Mouse (Mus musculus) R1 (cell line): ENCODE results near the gene E030018B13Rik.

Experiments used
- DNase-seq: peaks from one replicate; pipeline ENCODE4 v3.0.0-alpha.2; 2018; ENCODE audit warnings: low read depth, low spot score

E030018B13Rik gene

DNA sequence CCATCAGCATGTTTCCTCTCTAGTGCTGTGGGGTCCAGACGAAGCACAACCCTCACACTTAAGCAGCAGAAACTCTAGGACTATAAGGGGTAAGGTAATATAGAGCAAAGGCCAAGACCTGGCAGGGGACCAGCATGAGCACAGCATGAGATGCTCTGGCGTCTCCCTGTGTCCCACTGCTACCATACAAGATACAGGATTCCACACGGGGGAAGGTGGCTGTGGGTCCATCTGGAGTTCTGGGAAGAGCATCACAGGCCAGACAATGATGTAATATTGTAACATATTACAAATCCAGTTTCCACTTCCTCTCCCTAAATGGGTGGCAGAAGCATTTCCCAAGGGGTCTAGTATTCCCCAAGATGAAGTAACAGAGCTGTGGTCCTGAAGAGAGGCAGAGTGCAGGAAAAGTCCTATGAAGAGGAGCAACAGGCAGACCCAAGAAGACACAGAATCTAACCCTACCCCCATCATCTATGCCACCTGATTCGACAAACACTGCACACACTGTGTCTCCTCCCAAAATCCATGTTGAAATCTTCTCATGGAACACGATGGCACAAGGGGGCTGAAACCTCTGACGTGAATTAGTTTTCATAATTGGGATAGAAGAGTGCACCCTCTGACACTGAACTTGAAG lies at the start of gene E030018B13Rik:
E030018B13Rik (plus strand) TSS at position 590 of the 640 bp plus-strand sequence.
- no peak for DNase-seq

DNA sequence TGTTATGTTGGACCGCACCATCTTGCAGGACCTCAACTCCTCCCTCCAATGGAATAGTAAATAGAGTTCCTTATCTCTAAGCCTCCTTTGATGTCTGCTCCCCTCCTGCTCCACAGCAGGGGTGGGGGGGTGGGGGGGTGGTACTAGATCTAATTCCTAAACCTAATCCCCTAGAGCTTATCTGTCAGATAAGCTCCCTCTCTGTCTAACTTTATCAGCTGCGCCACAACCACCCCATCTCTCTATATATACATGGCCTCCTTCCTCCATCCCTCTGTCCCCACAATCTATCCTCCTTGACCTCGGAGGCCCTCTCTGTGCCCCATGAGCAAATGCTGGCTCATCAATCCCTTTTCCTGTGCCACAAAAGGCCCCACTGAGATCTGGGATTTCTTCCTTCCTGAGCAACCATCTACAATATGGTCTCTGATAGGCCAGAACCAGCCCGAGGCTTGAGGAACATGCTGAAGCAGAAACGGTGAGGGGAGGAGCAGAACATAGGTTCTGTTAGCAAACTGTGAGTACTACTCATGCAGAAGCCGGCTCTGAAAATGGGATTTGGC lies 48.2 kb upstream of the E030018B13Rik start:
- DNase-seq = no peak

DNA sequence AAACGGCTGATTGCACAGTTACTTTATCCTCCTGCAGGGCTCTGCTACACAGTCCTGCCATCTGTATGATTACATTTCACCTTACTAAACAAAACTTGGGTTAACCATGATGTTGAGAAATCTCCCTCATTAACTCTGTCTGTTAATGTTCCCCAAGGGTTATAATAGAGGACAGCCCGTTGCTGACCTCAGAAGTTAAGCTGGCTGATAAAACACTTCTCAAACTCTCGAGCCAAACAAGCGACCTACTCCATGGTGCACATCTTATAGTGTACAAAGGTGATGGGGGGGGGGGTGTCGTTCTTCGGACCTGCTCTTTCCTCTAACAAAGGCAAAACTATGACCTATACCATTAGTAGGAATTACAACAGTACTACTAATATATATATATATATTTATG lies 45.0 kb upstream of the E030018B13Rik start:
- DNase-seq = no peak

- DNase-seq = no peak
Measured at GRCm38 (mm10) chr7:63873880-63874279, 42.8 kb upstream of the E030018B13Rik start.

DNA sequence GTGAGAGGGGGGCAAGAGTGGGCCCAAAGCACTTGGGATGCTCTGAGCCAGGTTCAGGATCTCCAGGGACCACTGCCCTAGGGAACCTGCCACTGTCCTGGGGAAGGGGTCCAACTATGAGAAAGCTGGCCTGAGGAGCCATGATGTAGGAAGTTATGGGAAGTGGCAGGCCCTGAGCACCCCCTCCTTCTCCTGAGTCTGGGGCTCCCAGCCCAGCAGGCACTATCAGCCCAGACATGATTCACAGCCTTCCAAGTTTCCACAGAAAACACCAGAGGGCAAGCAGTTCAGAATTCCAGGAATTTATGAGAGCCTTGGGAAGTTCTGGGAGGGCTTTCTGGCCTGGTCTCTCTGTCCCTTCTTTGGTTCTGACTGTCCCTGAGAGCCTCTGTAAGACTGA lies 41.0 kb upstream of the E030018B13Rik start:
- no peak for DNase-seq

DNA sequence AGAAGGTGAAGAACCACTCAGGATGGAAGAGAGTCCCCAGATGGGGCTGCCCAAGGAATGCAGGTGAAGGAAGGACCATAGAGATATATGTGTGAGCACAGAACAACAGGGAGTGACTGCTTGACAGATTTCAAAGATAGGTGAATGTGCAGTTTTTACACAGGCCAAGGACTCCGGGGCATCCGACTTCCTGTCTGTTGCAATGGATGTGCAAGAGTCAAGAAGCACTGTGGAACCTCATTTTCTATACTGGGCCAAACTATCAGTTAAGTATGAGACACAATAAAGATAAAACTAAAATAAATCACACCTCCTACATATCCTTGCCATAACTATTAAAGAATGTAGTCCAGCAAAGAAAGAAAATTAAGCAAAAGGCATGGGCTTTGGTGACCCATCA lies 40.0 kb upstream of the E030018B13Rik start:
- DNase-seq = no peak

DNA sequence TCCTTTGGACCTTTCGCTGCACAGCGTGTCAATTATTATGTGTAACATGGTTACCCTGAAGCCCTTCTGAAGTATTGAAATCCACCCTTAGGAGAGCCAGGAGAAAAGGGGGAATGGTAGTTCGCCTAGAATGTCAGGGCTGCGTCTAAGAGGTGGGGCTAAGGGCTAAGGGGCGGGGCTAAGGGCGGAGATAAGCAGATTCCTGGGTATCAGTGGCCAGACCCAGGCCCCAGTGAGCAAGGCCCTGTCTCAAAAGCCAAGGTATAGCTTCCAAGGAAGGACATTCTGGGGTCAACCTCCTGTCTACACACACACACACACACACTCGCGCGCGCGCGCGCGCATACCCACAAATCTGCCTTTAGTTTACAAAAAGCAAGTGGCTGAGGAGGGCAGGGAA lies 39.0 kb upstream of the E030018B13Rik start:
- peak; percentile 73 for DNase-seq

DNA sequence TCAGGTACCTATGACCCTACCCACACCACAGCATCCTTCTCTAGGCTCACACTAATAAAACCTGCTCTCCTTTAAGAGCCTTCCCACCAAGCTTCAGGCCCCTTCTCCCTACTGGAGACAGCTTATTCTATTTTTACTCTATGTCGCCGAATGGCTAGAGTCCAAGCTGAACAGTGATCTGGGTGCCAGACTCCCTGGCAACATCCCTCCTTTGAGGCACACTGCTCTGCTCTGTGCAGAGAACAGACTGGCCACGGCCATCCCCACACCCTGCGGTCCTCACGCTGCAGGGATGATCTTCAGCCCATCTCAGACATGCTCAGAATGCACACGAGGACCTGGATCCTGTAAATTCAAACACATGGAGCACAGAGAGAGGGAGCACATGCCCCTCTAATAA lies 37.1 kb upstream of the E030018B13Rik start:
- DNase-seq = no peak

- no peak for DNase-seq
Measured at GRCm38 (mm10) chr7:63882739-63883138, 33.9 kb upstream of the E030018B13Rik start.

DNA sequence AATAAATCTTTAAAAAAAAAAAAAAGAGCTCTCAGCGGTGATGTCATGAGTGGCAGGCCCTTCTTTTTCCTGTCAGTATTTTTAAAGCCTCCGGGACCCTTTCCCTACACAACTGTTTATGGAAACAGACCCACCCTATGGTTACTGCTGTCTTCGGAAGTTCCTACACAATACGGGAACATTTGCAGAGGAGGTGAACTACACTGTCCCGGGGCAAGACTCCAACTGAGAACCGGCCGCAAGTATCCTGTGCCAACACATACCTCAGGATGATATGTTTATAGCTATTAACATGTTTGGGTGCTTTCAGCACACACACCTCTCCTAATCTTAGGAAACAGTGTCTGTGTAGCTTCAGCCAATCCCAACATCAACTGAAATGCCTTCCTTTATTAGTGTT lies 31.6 kb upstream of the E030018B13Rik start:
- DNase-seq = no peak

DNA sequence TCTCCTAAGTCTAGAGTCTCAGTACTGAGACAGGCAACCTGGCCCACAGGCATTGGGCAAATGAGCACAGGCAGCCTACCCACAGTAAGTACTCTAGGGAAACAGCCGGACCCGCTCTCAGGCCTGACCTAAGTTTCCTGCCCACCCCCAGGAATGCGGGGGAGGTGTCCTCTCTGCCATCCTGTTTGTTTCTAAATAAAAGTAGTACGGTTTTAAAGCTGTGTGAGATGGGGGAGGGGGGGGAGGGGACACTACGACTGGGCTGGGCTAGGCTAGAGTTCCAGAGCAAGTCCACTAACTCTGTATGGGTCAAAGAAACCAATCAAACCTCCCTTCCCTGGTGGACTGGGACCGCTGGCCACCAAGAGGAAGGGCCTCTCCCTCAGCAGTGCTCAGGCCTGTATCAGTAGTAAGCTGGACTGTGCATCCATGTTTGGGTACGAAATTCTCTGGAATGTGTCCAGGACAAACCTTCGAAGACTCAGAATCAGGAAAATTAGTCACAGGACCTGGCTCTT lies 29.6 kb upstream of the E030018B13Rik start:
- peak; percentile 49 for DNase-seq

- DNase-seq = no peak
Measured at GRCm38 (mm10) chr7:63887602-63888123, 29.0 kb upstream of the E030018B13Rik start.

GRCm38 (mm10) chr7:63888674-63889073 lies 28.0 kb upstream of the E030018B13Rik start:
- DNase-seq = no peak

GRCm38 (mm10) chr7:63889116-63889975 lies 27.3 kb upstream of the E030018B13Rik start:
- DNase-seq = peak; percentile 87

DNA sequence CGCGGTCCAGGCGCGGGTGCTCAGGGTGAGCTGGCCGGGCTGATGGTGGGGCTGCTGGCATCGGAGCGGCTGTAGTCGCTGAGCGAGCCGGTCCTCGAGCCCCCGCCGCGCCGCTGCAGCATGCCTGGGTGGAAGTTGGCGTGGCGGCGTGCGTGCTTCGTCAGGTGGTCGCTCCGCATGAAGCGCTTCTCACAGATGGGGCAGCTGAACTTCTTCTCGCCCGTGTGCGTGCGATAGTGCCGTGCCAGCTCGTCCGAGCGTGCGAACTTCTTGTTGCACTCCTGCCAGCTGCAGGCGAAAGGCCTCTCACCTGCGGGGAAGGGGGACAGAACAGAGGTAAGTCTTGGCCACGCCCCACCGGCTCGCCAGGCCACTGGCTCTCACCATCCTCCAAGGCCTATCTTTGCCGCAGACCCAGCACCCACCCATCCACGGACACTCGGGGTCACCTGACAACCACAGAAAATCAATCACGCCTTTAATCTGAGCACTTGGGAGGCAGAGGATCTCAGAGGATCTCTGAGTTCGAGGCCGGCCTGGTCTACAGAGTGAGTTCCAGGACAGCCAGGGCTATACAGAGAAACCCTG lies 25.1 kb upstream of the E030018B13Rik start:
- no peak for DNase-seq

DNA sequence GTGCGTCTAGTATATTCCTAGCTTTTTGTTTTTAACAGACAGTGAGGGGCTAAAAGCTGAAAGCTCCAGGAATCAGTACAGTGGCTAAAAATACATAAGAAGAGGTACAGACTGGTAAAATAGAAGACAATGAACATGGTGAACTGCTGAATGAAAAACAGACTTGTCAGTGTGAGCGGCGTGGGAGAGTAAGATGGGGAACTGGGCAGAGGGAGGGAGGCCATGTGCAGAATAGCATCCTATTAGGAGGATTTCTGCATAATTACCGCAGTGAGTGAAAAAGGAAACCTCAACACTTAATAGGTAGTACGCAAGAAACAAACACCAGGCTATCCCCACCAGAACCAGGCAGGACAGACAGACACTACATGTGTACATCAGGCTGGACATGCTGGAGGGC lies 23.5 kb upstream of the E030018B13Rik start:
- no peak for DNase-seq

DNA sequence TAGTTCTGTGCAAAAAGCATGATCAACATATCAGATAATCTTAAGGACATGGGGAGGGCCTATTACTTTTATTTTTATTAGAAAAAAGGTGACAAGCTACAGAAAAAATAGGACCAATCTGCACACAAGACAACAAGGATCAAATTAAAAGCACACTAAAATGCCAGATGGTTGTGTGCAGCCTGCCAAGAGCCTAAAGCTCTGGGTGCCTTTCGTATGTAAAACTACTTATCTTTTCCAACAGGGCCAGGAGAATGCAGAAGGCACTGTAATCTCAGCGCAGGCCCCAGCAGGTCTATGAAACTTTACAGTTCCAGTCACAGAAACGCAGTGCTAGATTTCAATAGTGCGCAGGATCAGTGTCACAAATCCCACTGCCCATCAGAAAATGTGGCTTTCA lies 22.9 kb upstream of the E030018B13Rik start:
- no peak for DNase-seq

- no peak for DNase-seq
Measured at GRCm38 (mm10) chr7:63894662-63895061, 22.0 kb upstream of the E030018B13Rik start.

DNA sequence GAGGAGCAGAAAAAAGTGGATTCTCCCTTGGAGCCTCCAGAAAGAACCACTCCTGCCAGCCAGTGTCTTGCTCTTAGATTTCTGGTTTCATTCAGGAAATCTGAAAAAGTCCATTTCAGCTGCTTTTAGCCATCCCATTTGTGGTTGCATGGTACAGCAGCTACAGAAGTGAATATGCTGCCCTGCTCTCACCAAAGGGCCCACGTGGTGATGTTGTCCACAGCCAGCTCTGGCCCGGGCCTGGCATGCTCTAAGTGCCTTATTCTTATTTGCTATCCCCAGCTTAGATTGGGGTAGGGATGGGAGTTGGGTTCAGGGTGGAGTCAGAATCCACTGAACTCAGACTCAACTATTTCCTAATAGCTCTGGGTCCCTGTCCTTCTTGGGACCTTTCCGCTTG lies 21.4 kb upstream of the E030018B13Rik start:
- no peak for DNase-seq

DNA sequence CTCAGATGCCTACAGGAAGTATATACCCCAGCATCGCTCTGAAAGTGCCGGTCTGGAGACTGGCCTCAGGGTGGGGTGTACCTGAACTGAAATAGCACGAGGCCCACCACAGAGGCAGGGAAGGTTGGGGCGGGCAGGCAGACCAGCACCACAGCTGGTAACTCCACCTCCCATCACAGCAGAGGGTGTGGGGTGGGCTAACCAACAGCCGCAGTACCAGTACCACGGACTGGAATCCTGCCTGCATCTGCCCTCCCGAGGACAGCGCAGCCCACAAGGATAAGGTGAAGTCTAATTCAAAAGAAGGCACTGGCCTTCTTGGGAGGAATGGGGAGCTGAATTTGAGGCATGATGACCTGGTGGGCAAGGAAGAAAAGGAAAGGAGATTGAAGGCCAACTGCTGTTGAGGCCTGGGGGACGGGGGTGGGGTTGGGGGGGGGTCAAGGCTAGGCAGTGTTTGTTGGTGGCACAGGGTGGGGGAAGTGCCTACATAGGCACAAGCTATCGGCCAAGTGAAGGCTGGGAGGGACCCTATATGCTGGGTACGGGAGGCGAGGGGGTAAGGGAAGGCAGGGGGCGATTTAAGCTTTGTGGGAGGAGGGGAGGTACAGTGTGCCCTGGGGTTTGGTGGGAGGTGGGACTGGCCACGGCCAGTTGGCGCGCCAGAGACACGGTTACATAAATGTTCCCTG lies 20.2 kb upstream of the E030018B13Rik start:
- no peak for DNase-seq

GRCm38 (mm10) chr7:63896968-63897468 lies 19.6 kb upstream of the E030018B13Rik start:
- DNase-seq = peak; percentile 74
